In genomic region chr11:45947491-45947890, GRCm38 (mm10) we compare ENCODE assay signal across 23 mouse cellular contexts. TPM values are rescaled to one million over a fixed set of nuclear protein-coding genes. Genes with fewer than 3 reads are reported as not detected.
DNase-seq lines count a peak whose midpoint lies in the region.
"Had no signal": no experiment of that assay in that cellular context is flagged by ENCODE, and none has a peak within 500 bp of the region (broad histone marks: within the 10 kb centered on the region; RNA-seq: fewer than 3 reads in every experiment).

No protein-coding gene starts in this region.

- H3K4me3 ChIP-seq in limb, embryonic 10.5 days = no peak overlapping the region
- no peak overlapping the region for H3K4me3 ChIP-seq in embryonic facial prominence, embryonic 10.5 days
- H3K4me3 ChIP-seq: heart, embryonic 13.5 days; liver, embryonic 12.5 days; midbrain, embryonic 12.5 days; myocyte; neural tube, embryonic 15.5 days; stomach, embryonic 15.5 days had no signal

- no peaks in the 10 kb centered on the region for H3K27me3 ChIP-seq in limb, embryonic 10.5 days (ENCODE audit: low read depth, poor library complexity, severe bottlenecking)
- no peaks in the 10 kb centered on the region for H3K27me3 ChIP-seq in embryonic facial prominence, embryonic 10.5 days (replicated peaks; ENCODE audit: low read depth, poor library complexity, severe bottlenecking)
- H3K27me3 ChIP-seq: heart, embryonic 13.5 days; liver, embryonic 12.5 days; midbrain, embryonic 12.5 days; neural tube, embryonic 15.5 days; stomach, embryonic 15.5 days had no signal

- H3K36me3 ChIP-seq in limb, embryonic 10.5 days = peaks cover 43% of the 10 kb centered on the region
- peaks cover 44% of the 10 kb centered on the region for H3K36me3 ChIP-seq in embryonic facial prominence, embryonic 10.5 days (replicated peaks)

- WGBS in limb, embryonic 10.5 days = 92% methylated on average over 2 of the region's 2 CpGs
- 86% methylated on average over 2 of the region's 2 CpGs for WGBS in embryonic facial prominence, embryonic 10.5 days

- no peak overlapping the region for H3K27ac ChIP-seq in limb, embryonic 10.5 days
- no peak overlapping the region for H3K27ac ChIP-seq in embryonic facial prominence, embryonic 10.5 days (replicated peaks)
- H3K27ac ChIP-seq: liver, embryonic 12.5 days; midbrain, embryonic 12.5 days; neural tube, embryonic 15.5 days; stomach, embryonic 15.5 days had no signal

- peak; percentile 21 for DNase-seq in adrenal gland, postnatal 14 days
- no peak for DNase-seq in adrenal gland, postnatal 25 days
- peak; percentile 43 for DNase-seq in layer of hippocampus, adult 11-12 months (ENCODE audit: low spot score)
- DNase-seq in layer of hippocampus, postnatal 25 days (ENCODE audit: extremely low spot score in 1 of 2, low spot score in 1 of 2) = no peak
- DNase-seq in right cerebral cortex, adult 2 months (ENCODE audit: low spot score in 2 of 2) = peak; percentile 41 to 44
- no peak for DNase-seq in right cerebral cortex, postnatal 4 days
- no peak for DNase-seq in limb, embryonic 10.5 days (ENCODE audit: low spot score)
- no peak for DNase-seq in embryonic facial prominence, embryonic 10.5 days (ENCODE audit: low spot score)
- DNase-seq: adrenal gland, adult 8-10 months; cerebellum, adult 9-10 months; kidney, adult 2 months; kidney, postnatal 25 days; lung, embryonic 14.5 days; lung, postnatal 4 days had no signal

- H3K9me3 ChIP-seq in limb, embryonic 10.5 days (replicated peaks) = no peaks in the 10 kb centered on the region
- no peaks in the 10 kb centered on the region for H3K9me3 ChIP-seq in embryonic facial prominence, embryonic 10.5 days
- H3K9me3 ChIP-seq: heart, embryonic 13.5 days; liver, embryonic 12.5 days; midbrain, embryonic 12.5 days; neural tube, embryonic 15.5 days; stomach, embryonic 15.5 days had no signal

- peaks cover 16% of the 10 kb centered on the region for H3K4me1 ChIP-seq in limb, embryonic 10.5 days
- H3K4me1 ChIP-seq in embryonic facial prominence, embryonic 10.5 days = peaks cover 14% of the 10 kb centered on the region

RNA-seq across cellular contexts. Expression of gene Lsm11, which starts 2.8 kb away (rescaled TPM):
- total RNA-seq in adrenal gland, postnatal 14 days (2021) = 12.5 and 14.2 TPM in 2 replicates
- total RNA-seq in adrenal gland, postnatal 25 days (2021) = 10.4 and 12.8 TPM in 2 replicates
- 10 to 100 TPM; 35.5 to 37.0 TPM for total RNA-seq in layer of hippocampus, postnatal 25 days (2021)
- polyA plus RNA-seq in limb, embryonic 10.5 days (2016; fragmentation: Nextera tagmentation; extraction: Ambion mirVana) = 6.3 and 6.9 TPM in 2 replicates
- polyA plus RNA-seq in embryonic facial prominence, embryonic 10.5 days (2016; fragmentation: Nextera tagmentation; extraction: Ambion mirVana) = 6.4 and 7.3 TPM in 2 replicates

RNA-seq across cellular contexts. Expression of gene Thg1l, which starts 7.8 kb away (rescaled TPM):
- total RNA-seq in adrenal gland, postnatal 14 days (2021) = 15.3 and 19.1 TPM in 2 replicates
- total RNA-seq in adrenal gland, postnatal 25 days (2021) = 20.3 and 21.0 TPM in 2 replicates
- total RNA-seq in layer of hippocampus, postnatal 25 days (2021) = 10 to 100 TPM in 1 of 2 experiments, 1 to 10 TPM in 1; 9.8 to 12.4 TPM
- polyA plus RNA-seq in limb, embryonic 10.5 days (2016; fragmentation: Nextera tagmentation; extraction: Ambion mirVana) = 15.0 and 15.6 TPM in 2 replicates
- polyA plus RNA-seq in embryonic facial prominence, embryonic 10.5 days (2016; fragmentation: Nextera tagmentation; extraction: Ambion mirVana) = 16.6 and 16.7 TPM in 2 replicates

RNA-seq across cellular contexts. Expression of gene Sox30, which starts 32.6 kb away (rescaled TPM):
- total RNA-seq in adrenal gland, postnatal 14 days (2021) = 0.26 and 0.45 TPM in 2 replicates
- total RNA-seq in adrenal gland, postnatal 25 days (2021) = 0.36 and 0.62 TPM in 2 replicates
- total RNA-seq in layer of hippocampus, postnatal 25 days (2021) = under 1 TPM; 0.12 to 0.17 TPM
- polyA plus RNA-seq in limb, embryonic 10.5 days (2016; fragmentation: Nextera tagmentation; extraction: Ambion mirVana) = 0.11 and 0.16 TPM in 2 replicates
- polyA plus RNA-seq in embryonic facial prominence, embryonic 10.5 days (2016; fragmentation: Nextera tagmentation; extraction: Ambion mirVana) = 0.12 and 0.13 TPM in 2 replicates
- total RNA-seq: gastrocnemius, adult 18-20 months; hematopoietic stem cell, adult 5-6 weeks; MEL had no signal
- polyA plus RNA-seq: myocyte had no signal

Comparison
In these comparisons a context has a peak if more than half of its experiments do, and no peak if none do; other contexts are left out.
1. DNase-seq: peak in adrenal gland, postnatal 14 days (single experiment), layer of hippocampus, adult 11-12 months (single experiment) and right cerebral cortex, adult 2 months (2 of 2); none in adrenal gland, postnatal 25 days (single experiment), layer of hippocampus, postnatal 25 days (0 of 2), right cerebral cortex, postnatal 4 days (single experiment), limb, embryonic 10.5 days (single experiment) and embryonic facial prominence, embryonic 10.5 days (single experiment).